Mouse (Mus musculus) heart, postnatal 0 days (tissue): Measurements from ENCODE around the gene Bid. TPM values are rescaled to one million over a fixed set of nuclear protein-coding genes. Genes with fewer than 3 reads are reported as not detected.

ENCODE experiments used
- ATAC-seq: fragments of 200-750 bp; cut with Nextera tagmentation; 2 replicates; pipeline ENCODE4 v1.8.0; 2017; ENCODE audit warnings: low read depth, moderate number of reproducible peaks, moderate library complexity; ENCODE audit not compliant: insufficient read depth
- DNase-seq: peaks from one replicate; pipeline ENCODE4 v3.0.0-alpha.2; 2016; ENCODE audit warnings: low spot score
- H3K27ac ChIP-seq: fragments of 300-500 bp; sonication (generic); 2 replicates; pipeline ENCODE4 v1.5.1; 2014; ENCODE audit warnings: low read depth, mild to moderate bottlenecking
- H3K27me3 ChIP-seq: fragments of 300-500 bp; sonication (generic); 2 replicates; pipeline ENCODE4 v1.6.1; 2014; ENCODE audit warnings: low read length, mixed read lengths; ENCODE audit not compliant: control insufficient read depth, insufficient read depth
- H3K36me3 ChIP-seq: fragments of 300-500 bp; sonication (generic); replicated peaks from 2 replicates; pipeline ENCODE4 v1.6.1; 2014; ENCODE audit warnings: low read length, mixed read lengths; ENCODE audit not compliant: control insufficient read depth, insufficient read depth
- H3K4me1 ChIP-seq: fragments of 300-500 bp; sonication (generic); 2 replicates; pipeline ENCODE4 v1.6.1; 2014; ENCODE audit warnings: antibody characterized with exemption; ENCODE audit not compliant: control insufficient read depth, insufficient read depth
- H3K4me2 ChIP-seq: fragments of 300-500 bp; sonication (generic); 2 replicates; pipeline ENCODE4 v1.6.1; 2014; ENCODE audit warnings: low read depth, mild to moderate bottlenecking, low read length, moderate library complexity
- H3K4me3 ChIP-seq: fragments of 300-500 bp; sonication (generic); 2 replicates; pipeline ENCODE4 v1.5.1; 2014; ENCODE audit warnings: low read depth, low read length
- H3K9ac ChIP-seq: fragments of 300-500 bp; sonication (generic); replicated peaks from 2 replicates; pipeline ENCODE4 v1.6.1; 2014; ENCODE audit warnings: low read depth, low read length, mixed read lengths
- H3K9me3 ChIP-seq: fragments of 300-500 bp; sonication (generic); replicated peaks from 2 replicates; pipeline ENCODE4 v1.6.1; 2016; ENCODE audit warnings: low read length; ENCODE audit not compliant: control insufficient read depth
- CTCF ChIP-seq: IDR thresholded peaks from 2 replicates; pipeline ENCODE4 v1.5.1; 2016; ENCODE audit warnings: antibody characterized with exemption, control low read depth, low read depth
- EP300 ChIP-seq: IDR thresholded peaks from 2 replicates; pipeline ENCODE4 v1.6.1; 2016; ENCODE audit warnings: antibody characterized with exemption, low read depth
- WGBS: fragments of 180-500 bp; shearing (Covaris S2); extraction: QIAGEN DNeasy Blood & Tissue Kit; methylation state at CpG from one replicate; pipeline ENCODE4 v1.1.7; 2014; 5-methylcytosine and 5-hydroxymethylcytosine counted together
- polyA plus RNA-seq: library from polyadenylated mRNA; unstranded; fragments of >200 nt; fragmentation: Nextera tagmentation; extraction: Ambion mirVana; gene quantifications from 2 replicates; pipeline ENCODE4 v1.2.1, GENCODE M21; 2015
- total RNA-seq: library from RNA; depleted of rRNA; stranded (reverse); fragments of >200 nt; gene quantifications from 2 replicates; pipeline ENCODE4 v1.2.3, GENCODE M21; 2014; ENCODE audit warnings: low replicate concordance; rRNA removed

Gene Bid
- total RNA-seq (3.3 and 5.1 TPM in 2 replicates), polyA plus RNA-seq (2.6 and 3.6 TPM in 2 replicates)

- H3K4me2 ChIP-seq = peak within 1 kb of the TSS; percentile 98
- H3K36me3 ChIP-seq = no peaks in the 10 kb centered on the region
- DNase-seq (peak; percentile 72), ATAC-seq (peak; percentile 81)
- H3K27me3 ChIP-seq = no peaks in the 10 kb centered on the region
- TF ChIP-seq CTCF (no peak), EP300 (no peak)
- 2% methylated on average over 67 of the region's 67 CpGs for WGBS
- peak within 1 kb of the TSS; percentile 56 for H3K9ac ChIP-seq
- H3K4me3 ChIP-seq = peak within 1 kb of the TSS; percentile 65
- no peaks in the 10 kb centered on the region for H3K9me3 ChIP-seq
- no peak within 1 kb of the TSS for H3K27ac ChIP-seq
- H3K4me1 ChIP-seq = peaks cover 12% of the 10 kb centered on the region
Measured at GRCm38 (mm10) chr6:120916074-120916971, at the start of gene Bid. Gene Bid (minus strand): TSS chr6:120916853.

GRCm38 (mm10) chr6:120965814-120966213 is 49.2 kb upstream of the Bid start:
- TF ChIP-seq CTCF (no peak), EP300 (no peak)
- Histone ChIP-seq H3K4me3 (no peak overlapping the region), H3K4me2 (no peak overlapping the region), H3K36me3 (peaks cover 50% of the 10 kb centered on the region), H3K27me3 (no peaks in the 10 kb centered on the region), H3K27ac (no peak overlapping the region), H3K9me3 (no peaks in the 10 kb centered on the region), H3K9ac (no peak overlapping the region), H3K4me1 (no peaks in the 10 kb centered on the region)
- DNase-seq = no peak
- 76% methylated on average over 13 of the region's 13 CpGs for WGBS
- ATAC-seq = no peak

GRCm38 (mm10) chr6:120964179-120964578 is 47.5 kb upstream of the Bid start:
- TF ChIP-seq EP300 (no peak), CTCF (no peak)
- no peak for ATAC-seq
- no peaks in the 10 kb centered on the region for H3K4me1 ChIP-seq
- DNase-seq = no peak
- H3K27me3 ChIP-seq = no peaks in the 10 kb centered on the region
- no peak overlapping the region for H3K9ac ChIP-seq
- H3K27ac ChIP-seq = no peak overlapping the region
- no peak overlapping the region for H3K4me3 ChIP-seq
- H3K4me2 ChIP-seq = no peak overlapping the region
- no peaks in the 10 kb centered on the region for H3K9me3 ChIP-seq
- 84% methylated on average over 3 of the region's 3 CpGs for WGBS
- H3K36me3 ChIP-seq = peaks cover 50% of the 10 kb centered on the region

GRCm38 (mm10) chr6:120960338-120961030 is 43.8 kb upstream of the Bid start:
- 86% methylated on average over 9 of the region's 9 CpGs for WGBS
- peaks cover 78% of the 10 kb centered on the region for H3K36me3 ChIP-seq
- H3K27ac ChIP-seq = no peak overlapping the region
- no peak overlapping the region for H3K4me2 ChIP-seq
- ATAC-seq (no peak), DNase-seq (no peak)
- no peak overlapping the region for H3K4me3 ChIP-seq
- no peak overlapping the region for H3K9ac ChIP-seq
- no peak for TF ChIP-seq EP300
- no peak for TF ChIP-seq CTCF
- H3K4me1 ChIP-seq = no peaks in the 10 kb centered on the region
- H3K9me3 ChIP-seq = no peaks in the 10 kb centered on the region
- H3K27me3 ChIP-seq = no peaks in the 10 kb centered on the region

- Histone ChIP-seq H3K27ac (no peak overlapping the region), H3K27me3 (no peaks in the 10 kb centered on the region), H3K9me3 (no peaks in the 10 kb centered on the region), H3K4me2 (no peak overlapping the region), H3K4me1 (no peaks in the 10 kb centered on the region), H3K36me3 (peaks cover 88% of the 10 kb centered on the region), H3K4me3 (no peak overlapping the region), H3K9ac (no peak overlapping the region)
- no peak for DNase-seq
- WGBS = 75% methylated on average over 4 of the region's 4 CpGs
- TF ChIP-seq EP300 = no peak
- TF ChIP-seq CTCF = no peak
- no peak for ATAC-seq
Measured at GRCm38 (mm10) chr6:120957331-120957730, 40.7 kb upstream of the Bid start.
